Mouse (Mus musculus): ENCODE data around the gene Cldn18. TPM values are rescaled to one million over a fixed set of nuclear protein-coding genes. Genes with fewer than 3 reads are reported as not detected.

The Cldn18 gene
- polyA plus RNA-seq, 1 experiment = not detected

- Histone ChIP-seq H3K4me3 (replicated peaks; ENCODE audit: insufficient read depth, low read depth, low read length) (no peak overlapping the region), H3K4me1 (ENCODE audit: control insufficient read depth, insufficient read depth, low read length) (no peaks in the 10 kb centered on the region), H3K27ac (ENCODE audit: insufficient read depth, low read length) (no peak overlapping the region), H3K27me3 (ENCODE audit: control insufficient read depth, insufficient read depth, low read length) (no peaks in the 10 kb centered on the region)
- DNase-seq = no peak
- WGBS = 24% methylated on average over 21 of the region's 21 CpGs
- TF ChIP-seq POLR2A (IDR thresholded peaks at IDR 0.05; ENCODE audit: borderline replicate concordance, insufficient read depth, low read length) (no peak), CTCF (IDR thresholded peaks at IDR 0.05; ENCODE audit: borderline replicate concordance, insufficient read depth, low read depth, low read length) (no peak)
These were observed 35.0 kb downstream of the Cldn18 start for GRCm38 (mm10) chr9:99681980-99682570.

DNA sequence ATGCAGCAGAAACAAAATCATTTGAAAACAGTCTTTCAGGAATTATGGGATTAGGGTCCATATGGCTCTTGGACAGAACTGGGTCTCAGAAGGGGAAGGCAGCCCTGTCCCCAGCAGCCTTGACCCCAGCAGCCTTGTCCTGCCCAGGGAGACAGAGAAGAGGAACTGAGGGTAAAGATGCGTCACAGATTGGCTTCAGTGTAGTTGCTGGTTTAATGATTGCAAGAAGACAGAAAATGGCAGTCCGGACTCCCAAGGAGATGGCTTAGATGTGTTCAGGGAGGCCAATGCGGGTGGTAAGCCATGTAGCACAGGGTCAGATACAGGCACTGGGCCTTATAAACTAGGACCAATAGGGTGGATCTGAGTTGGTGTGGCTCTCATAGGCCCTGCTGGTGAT is 41.4 kb downstream of the Cldn18 start:
- Histone ChIP-seq H3K4me3 (replicated peaks; ENCODE audit: insufficient read depth, low read depth, low read length) (no peak overlapping the region), H3K27me3 (ENCODE audit: control insufficient read depth, insufficient read depth, low read length) (no peaks in the 10 kb centered on the region), H3K4me1 (ENCODE audit: control insufficient read depth, insufficient read depth, low read length) (no peaks in the 10 kb centered on the region), H3K27ac (ENCODE audit: insufficient read depth, low read length) (no peak overlapping the region)
- 92% methylated on average over 3 of the region's 3 CpGs for WGBS
- no peak for DNase-seq
- TF ChIP-seq CTCF (IDR thresholded peaks at IDR 0.05; ENCODE audit: borderline replicate concordance, insufficient read depth, low read depth, low read length) (no peak), POLR2A (IDR thresholded peaks at IDR 0.05; ENCODE audit: borderline replicate concordance, insufficient read depth, low read length) (no peak)

- DNase-seq = no peak
- H3K27ac ChIP-seq (ENCODE audit: insufficient read depth, low read length) = no peak overlapping the region
- no peak overlapping the region for H3K4me3 ChIP-seq (replicated peaks; ENCODE audit: insufficient read depth, low read depth, low read length)
- H3K27me3 ChIP-seq (ENCODE audit: control insufficient read depth, insufficient read depth, low read length) = no peaks in the 10 kb centered on the region
- WGBS = 33% methylated on average over 2 of the region's 2 CpGs
- no peaks in the 10 kb centered on the region for H3K4me1 ChIP-seq (ENCODE audit: control insufficient read depth, insufficient read depth, low read length)
- TF ChIP-seq POLR2A (IDR thresholded peaks at IDR 0.05; ENCODE audit: borderline replicate concordance, insufficient read depth, low read length) = no peak
- no peak for TF ChIP-seq CTCF (IDR thresholded peaks at IDR 0.05; ENCODE audit: borderline replicate concordance, insufficient read depth, low read depth, low read length)
These were observed 45.5 kb downstream of the Cldn18 start for GRCm38 (mm10) chr9:99671603-99672002.

- Histone ChIP-seq H3K4me3 (replicated peaks; ENCODE audit: insufficient read depth, low read depth, low read length) (no peak overlapping the region), H3K27me3 (ENCODE audit: control insufficient read depth, insufficient read depth, low read length) (no peaks in the 10 kb centered on the region), H3K27ac (ENCODE audit: insufficient read depth, low read length) (no peak overlapping the region), H3K4me1 (ENCODE audit: control insufficient read depth, insufficient read depth, low read length) (no peaks in the 10 kb centered on the region)
- peak in 1 of 2 experiments; percentile 15 for DNase-seq
- WGBS = 77% methylated on average over 8 of the region's 8 CpGs
- TF ChIP-seq POLR2A (IDR thresholded peaks at IDR 0.05; ENCODE audit: borderline replicate concordance, insufficient read depth, low read length) (no peak), CTCF (IDR thresholded peaks at IDR 0.05; ENCODE audit: borderline replicate concordance, insufficient read depth, low read depth, low read length) (no peak)
These were observed 49.5 kb downstream of the Cldn18 start for GRCm38 (mm10) chr9:99667596-99667995.

- Histone ChIP-seq H3K4me3 (replicated peaks; ENCODE audit: insufficient read depth, low read depth, low read length) (no peak overlapping the region), H3K27me3 (ENCODE audit: control insufficient read depth, insufficient read depth, low read length) (no peaks in the 10 kb centered on the region), H3K27ac (ENCODE audit: insufficient read depth, low read length) (no peak overlapping the region), H3K4me1 (ENCODE audit: control insufficient read depth, insufficient read depth, low read length) (no peaks in the 10 kb centered on the region)
- no peak for TF ChIP-seq POLR2A (IDR thresholded peaks at IDR 0.05; ENCODE audit: borderline replicate concordance, insufficient read depth, low read length)
- no peak for TF ChIP-seq CTCF (IDR thresholded peaks at IDR 0.05; ENCODE audit: borderline replicate concordance, insufficient read depth, low read depth, low read length)
- WGBS = 88% methylated on average over 10 of the region's 10 CpGs
- DNase-seq = no peak
These were observed 54.2 kb downstream of the Cldn18 start for GRCm38 (mm10) chr9:99662887-99663286.

DNA sequence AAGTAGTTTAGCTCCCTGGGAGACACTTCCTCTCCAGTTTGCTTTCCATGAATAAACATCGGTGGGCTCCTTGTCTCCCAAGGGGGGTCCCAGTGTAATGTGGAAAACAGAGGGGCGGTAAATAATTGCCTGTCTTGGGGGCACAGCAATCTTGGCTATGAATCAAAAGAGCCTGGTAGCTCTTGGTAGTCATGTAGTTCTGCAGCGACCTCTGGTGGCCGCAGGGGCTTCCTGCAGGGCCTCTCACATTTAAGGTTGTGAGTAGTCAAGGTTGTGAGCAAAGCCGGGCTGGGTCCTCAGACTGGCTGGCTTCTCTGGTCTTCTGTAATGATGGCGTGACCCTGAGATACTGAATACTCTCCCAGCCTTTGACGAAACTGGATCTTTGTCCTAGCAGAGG is 54.7 kb downstream of the Cldn18 start:
- peak; percentile 78 for TF ChIP-seq CTCF (IDR thresholded peaks at IDR 0.05; ENCODE audit: borderline replicate concordance, insufficient read depth, low read depth, low read length)
- no peak for TF ChIP-seq POLR2A (IDR thresholded peaks at IDR 0.05; ENCODE audit: borderline replicate concordance, insufficient read depth, low read length)
- no peak overlapping the region for H3K27ac ChIP-seq (ENCODE audit: insufficient read depth, low read length)
- DNase-seq = peak; percentile 46 to 63
- no peaks in the 10 kb centered on the region for H3K27me3 ChIP-seq (ENCODE audit: control insufficient read depth, insufficient read depth, low read length)
- H3K4me3 ChIP-seq (replicated peaks; ENCODE audit: insufficient read depth, low read depth, low read length) = no peak overlapping the region
- no peaks in the 10 kb centered on the region for H3K4me1 ChIP-seq (ENCODE audit: control insufficient read depth, insufficient read depth, low read length)
- 19% methylated on average over 7 of the region's 7 CpGs for WGBS

DNA sequence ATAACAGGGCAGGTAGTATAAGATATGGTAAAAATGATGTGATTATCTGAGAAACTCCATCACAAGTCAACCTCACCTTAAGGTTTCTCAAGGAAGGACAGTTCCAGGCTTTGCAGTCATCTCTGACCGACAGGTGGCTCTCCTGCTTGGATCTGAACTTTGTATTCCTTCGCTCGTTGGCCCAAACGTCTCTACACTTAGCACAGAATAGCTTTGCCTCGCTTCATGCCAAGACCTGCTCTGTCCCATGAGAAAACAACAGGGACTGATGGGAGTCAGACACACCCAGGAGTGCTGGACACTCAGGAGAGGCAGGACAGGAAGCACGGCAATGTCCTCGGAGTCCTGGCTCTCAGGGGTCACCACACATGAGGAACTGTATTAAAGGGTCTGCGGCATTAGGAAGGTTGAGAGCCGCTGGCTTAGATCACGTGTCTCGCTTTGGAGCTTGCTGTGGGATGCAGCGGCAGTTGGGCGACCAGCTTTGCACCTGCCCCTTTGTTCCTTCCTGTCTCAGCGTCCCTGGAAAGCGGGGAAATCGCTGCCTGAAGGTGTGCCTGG is 55.4 kb downstream of the Cldn18 start:
- no peak for TF ChIP-seq CTCF (IDR thresholded peaks at IDR 0.05; ENCODE audit: borderline replicate concordance, insufficient read depth, low read depth, low read length)
- TF ChIP-seq POLR2A (IDR thresholded peaks at IDR 0.05; ENCODE audit: borderline replicate concordance, insufficient read depth, low read length) = no peak
- no peaks in the 10 kb centered on the region for H3K4me1 ChIP-seq (ENCODE audit: control insufficient read depth, insufficient read depth, low read length)
- no peaks in the 10 kb centered on the region for H3K27me3 ChIP-seq (ENCODE audit: control insufficient read depth, insufficient read depth, low read length)
- no peak overlapping the region for H3K27ac ChIP-seq (ENCODE audit: insufficient read depth, low read length)
- 71% methylated on average over 16 of the region's 16 CpGs for whole genome bisulfite sequencing
- no peak for DNase-seq
- no peak overlapping the region for H3K4me3 ChIP-seq (replicated peaks; ENCODE audit: insufficient read depth, low read depth, low read length)

DNA sequence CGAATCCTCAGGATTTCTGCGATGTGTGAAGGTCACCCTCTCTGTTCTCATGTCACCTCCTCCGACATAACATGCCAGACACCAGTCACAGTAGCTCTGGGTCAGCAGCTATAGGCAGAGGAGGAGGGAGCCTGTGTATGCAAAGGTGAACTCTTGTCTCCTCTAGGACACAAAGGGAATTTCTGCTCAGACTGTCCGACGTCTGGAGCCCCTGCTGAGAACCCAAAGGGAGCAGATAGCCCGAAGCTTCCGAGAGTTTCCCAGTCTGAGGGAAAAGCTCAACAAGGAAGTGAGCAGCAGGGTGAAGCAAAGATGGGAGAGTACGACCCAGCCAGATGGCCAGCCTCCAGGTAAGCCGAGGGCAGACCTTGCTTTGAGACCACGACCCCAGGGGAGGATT is 56.3 kb downstream of the Cldn18 start:
- no peak for TF ChIP-seq CTCF (IDR thresholded peaks at IDR 0.05; ENCODE audit: borderline replicate concordance, insufficient read depth, low read depth, low read length)
- Histone ChIP-seq H3K27ac (ENCODE audit: insufficient read depth, low read length) (no peak overlapping the region), H3K4me1 (ENCODE audit: control insufficient read depth, insufficient read depth, low read length) (no peaks in the 10 kb centered on the region), H3K4me3 (replicated peaks; ENCODE audit: insufficient read depth, low read depth, low read length) (no peak overlapping the region), H3K27me3 (ENCODE audit: control insufficient read depth, insufficient read depth, low read length) (no peaks in the 10 kb centered on the region)
- DNase-seq = no peak
- WGBS = 57% methylated on average over 10 of the region's 10 CpGs
